Mouse (Mus musculus) thymus, postnatal 10 days (tissue): ENCODE results near the gene Ncapg.

Experiments used
- DNase-seq, 2 experiments: peaks; one replicate each; pipeline ENCODE4 v3.0.0; 2021; ENCODE audit warnings: low spot score in 2 of 2

The Ncapg gene

DNA sequence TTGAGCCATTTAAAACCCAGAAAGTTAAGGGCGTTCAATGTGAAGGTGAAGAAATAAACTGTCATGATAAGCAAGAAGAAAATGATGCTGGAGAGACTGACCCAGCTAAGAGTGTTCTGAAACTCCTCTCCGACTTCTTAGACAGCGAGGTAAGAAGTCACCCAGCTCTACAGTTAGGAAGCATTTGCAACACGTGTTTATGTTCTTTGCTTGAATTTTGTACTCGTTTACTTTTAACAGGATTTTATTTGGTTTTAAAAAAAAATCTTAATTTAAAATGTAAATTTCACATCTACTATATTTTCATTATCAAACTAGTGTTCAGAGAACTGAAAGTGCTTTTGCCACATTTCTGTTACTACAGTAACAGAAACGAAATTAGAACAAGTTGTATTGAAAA, 22.0 kb downstream of the Ncapg start:
- no peak for DNase-seq

DNA sequence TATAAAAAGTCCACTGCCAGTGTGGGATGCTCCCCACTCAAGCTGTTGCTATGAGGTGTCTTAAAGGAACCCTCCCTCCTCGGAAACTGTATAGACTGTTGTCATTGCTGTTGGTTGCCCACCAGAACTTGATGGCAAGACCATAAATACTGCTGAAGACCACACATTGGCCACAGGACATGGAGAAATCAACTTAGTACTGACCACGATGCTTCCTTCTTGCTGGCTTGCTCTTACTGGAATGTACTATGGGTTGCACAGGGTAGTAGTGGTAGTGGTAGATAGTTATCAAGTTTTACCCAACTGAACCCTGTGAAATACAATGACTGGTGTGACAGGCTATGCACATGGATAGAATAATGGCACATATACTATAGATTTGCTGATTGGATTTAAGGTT, 37.1 kb downstream of the Ncapg start:
- DNase-seq = no peak

DNA sequence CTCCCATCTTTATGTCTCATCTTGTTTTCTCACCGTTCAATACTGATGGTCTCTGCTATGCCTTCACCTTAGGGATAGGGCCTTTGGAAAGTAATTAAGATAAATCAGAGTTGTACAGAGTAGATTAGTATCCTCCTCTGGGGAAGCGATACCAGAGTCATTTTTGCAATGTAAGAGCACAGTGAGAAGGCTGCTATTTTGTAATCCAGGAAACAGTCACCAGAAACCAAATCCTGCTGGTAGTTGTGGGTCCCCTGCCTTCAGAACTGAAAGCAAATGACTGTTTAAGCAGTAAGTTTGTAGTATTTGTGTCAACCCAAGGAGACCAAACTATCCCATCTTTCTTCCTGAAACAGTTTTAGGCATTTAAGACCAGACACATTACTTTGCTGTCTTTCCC, 39.9 kb downstream of the Ncapg start:
- DNase-seq = no peak

DNA sequence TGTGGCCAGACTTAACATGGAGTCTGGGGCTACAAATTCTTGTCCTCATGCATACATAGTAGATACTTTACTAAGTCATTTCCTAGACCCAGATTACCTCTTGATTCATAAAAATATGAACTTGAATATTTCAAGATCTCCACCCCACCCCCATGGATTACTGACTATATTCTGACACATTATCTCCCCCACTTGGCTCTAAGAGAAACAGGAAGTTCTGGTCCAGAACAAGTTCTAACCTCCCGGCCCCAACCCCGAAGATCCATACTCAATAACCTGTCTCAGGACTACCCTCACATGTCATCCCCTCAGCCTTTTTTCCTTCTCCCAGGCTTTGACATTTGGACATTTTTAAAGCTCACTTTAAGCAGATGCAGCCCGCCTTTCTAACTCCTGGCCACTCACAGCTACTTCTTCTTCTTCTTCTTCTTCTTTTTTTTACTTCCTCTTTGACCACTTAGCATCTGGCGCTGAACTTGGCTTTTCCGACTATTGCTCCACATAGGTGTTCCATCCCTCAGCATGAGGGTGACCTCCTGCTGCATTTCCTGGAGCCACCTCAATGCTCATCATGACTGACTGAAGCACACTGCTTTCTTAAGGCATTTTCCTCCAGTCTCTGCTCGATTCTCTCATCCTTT, 49.2 kb downstream of the Ncapg start:
- no peak for DNase-seq

DNA sequence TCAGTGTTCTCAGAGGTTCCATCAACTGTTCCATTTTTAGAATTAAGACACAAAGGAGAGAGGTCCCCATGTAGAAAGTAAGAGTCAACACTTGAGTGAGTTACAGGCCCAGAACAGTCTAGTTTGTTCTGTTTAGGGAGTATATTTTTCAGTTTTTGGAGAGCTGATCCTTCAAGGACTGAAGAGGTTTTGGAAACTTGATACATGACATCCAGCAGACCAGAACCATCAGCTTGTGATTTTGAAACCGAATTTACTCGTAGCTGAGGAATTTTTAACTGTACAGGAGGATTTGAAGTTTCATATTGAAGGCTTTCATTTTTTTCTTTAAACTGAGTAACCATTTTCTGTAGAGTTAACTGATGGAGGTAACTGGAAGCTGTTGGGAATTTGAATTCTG, 64.0 kb downstream of the Ncapg start:
- no peak for DNase-seq

DNA sequence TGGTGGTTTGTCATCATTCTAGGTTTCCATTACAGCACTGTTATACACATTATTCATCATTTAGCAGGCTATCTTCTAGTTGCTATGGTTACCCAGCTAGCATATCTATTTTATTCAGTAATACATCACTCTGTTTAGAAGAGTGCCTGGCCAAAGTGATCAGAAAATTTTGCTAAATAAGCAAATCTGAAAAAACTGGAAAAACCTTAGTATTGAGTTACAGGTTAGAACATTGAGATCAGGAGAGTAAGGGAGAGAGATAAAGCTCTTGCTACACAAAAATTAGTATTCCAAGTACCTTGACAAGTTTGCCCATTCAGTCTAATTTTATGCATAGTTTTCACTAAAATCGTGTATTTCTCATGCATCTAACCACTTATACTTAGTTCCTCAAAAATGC, 68.2 kb downstream of the Ncapg start:
- no peak for DNase-seq
